Mouse (Mus musculus): ENCODE data around the gene Abl2.
"Not testable (repeated sequence)": the region's sequence is repeated elsewhere in the genome, so short reads cannot be mapped to it uniquely, and the experiment has no call there.

Abl2 gene

GRCm38 (mm10) chr1:156635148-156635547 lies 76.6 kb downstream of the Abl2 start:
- DNase-seq (ENCODE audit: low read depth) = no peak

DNA sequence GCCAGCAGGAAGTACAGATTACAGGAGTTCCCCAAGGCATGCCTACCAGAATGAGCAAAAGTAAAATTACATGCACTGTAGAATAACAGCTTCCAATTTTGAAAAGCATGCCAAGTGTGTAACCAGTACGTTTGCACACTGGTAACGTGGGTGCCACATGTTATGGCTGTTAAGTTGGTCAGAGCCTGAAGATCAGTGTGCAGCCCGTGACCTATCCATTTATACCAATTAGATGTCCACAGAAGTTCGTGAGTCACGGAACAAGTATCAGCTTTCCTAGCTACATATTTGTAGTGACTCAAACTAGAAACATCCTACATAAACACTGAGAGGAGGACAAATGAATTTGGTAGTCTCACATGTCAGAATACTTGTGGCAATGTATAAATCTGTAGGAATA lies 80.9 kb downstream of the Abl2 start:
- no peak for DNase-seq (ENCODE audit: low read depth)

DNA sequence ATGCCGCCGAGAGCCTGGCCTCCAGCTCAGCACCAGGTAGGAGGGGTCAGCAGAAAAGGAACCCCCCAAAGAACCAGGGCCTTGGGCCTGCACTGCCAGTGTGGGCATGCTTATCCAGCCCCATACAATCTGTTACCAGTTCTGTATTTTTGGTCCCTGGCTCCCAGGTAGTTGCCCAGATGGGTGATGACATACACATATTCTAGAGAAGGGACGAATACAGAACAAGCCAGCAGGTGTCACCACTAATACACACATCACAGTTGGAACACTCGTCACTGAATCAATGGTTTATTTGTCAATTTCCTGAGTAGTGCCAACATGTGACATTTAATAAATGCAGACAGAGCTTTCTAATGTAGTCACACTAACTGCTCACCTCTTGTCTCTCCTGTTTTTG lies 82.0 kb downstream of the Abl2 start:
- peak; percentile 46 for DNase-seq (ENCODE audit: low read depth)

GRCm38 (mm10) chr1:156641808-156642207 lies 83.2 kb downstream of the Abl2 start:
- DNase-seq (ENCODE audit: low read depth) = no peak

GRCm38 (mm10) chr1:156642813-156643212 lies 84.2 kb downstream of the Abl2 start:
- DNase-seq (ENCODE audit: low read depth) = no peak

- DNase-seq (ENCODE audit: low read depth) = no peak
These were observed 85.5 kb downstream of the Abl2 start for GRCm38 (mm10) chr1:156644061-156644460.

DNA sequence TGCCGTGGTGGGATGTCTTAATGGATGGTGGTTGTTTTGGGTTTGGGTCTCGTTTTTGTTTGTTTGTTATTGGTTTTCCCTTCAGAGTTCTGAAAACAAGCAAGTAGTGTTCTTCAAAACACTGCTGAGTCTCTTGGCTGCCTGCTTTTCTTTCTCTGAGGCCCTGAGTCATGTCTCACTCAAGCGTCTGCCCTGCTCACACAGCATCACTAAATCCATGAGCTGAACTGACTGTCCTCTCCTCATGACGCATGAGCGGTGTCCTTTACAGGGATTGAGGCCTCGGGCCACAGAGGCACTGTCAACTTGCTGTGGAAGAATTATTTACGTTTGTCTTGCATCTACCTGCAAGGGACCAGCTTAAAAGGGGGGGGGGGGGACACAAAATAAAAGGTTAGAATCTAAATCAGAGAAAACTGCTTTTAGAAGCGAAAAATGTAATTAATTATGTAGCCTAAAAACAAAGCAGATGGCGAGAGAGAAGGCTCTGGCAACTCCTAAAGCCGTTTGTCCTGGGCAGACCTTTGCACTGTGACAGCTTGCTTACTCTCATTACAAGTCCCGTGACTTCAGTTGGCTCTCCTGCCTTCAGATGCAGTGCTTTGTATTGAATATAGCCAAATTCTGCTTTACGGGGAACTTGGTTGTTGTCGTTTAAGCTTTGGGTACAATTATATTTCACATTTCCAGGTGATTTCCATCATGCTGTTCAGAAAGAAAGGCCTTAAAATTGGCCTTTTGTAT lies 86.4 kb downstream of the Abl2 start:
- DNase-seq (ENCODE audit: low read depth) = no peak

DNA sequence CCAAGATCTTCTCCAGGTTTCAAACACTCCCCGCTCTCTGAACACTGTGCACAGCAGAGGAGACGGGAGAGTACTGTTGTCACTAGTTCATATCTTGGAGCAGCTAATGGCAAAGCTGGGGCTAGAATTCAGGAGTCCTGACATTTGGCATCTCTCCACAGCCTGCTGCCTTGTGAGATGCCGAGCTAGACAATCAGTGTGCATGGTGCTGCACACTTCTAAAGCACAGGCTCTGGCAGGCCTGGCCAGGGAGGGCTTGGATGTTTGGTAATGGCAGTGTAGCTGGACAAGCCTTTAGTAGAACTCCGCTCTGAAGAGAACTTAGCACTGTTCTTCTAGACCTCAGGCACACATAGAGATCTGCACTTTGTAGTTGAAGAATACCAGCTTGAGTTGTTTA lies 87.4 kb downstream of the Abl2 start:
- DNase-seq (ENCODE audit: low read depth) = no peak

DNA sequence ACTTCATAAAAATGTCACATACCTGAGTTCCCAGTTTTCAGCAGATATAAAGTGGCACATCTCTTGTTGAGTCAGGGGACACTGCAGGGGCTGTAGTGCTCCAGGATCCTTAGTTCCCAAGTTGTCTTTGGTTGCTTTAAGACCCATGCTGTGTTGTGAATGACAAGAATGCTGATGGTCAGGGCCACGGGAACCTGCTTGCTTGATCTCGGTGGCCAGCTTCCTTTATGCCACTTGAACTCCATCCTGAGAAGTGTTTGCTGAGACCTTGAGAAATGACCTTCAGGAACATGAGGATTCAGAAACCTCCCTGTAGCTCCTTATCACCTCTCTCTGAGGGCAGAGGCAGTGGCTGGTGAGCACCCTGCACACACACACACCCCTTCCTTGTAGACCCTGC lies 90.1 kb downstream of the Abl2 start:
- no peak for DNase-seq (ENCODE audit: low read depth)

- no peak for DNase-seq (ENCODE audit: low read depth)
These were observed 92.0 kb downstream of the Abl2 start for GRCm38 (mm10) chr1:156650631-156651030.

- no peak for DNase-seq (ENCODE audit: low read depth)
These were observed 93.7 kb downstream of the Abl2 start for GRCm38 (mm10) chr1:156652189-156652822.

GRCm38 (mm10) chr1:156654735-156655530 lies 96.3 kb downstream of the Abl2 start:
- DNase-seq (ENCODE audit: low read depth) = no peak

DNA sequence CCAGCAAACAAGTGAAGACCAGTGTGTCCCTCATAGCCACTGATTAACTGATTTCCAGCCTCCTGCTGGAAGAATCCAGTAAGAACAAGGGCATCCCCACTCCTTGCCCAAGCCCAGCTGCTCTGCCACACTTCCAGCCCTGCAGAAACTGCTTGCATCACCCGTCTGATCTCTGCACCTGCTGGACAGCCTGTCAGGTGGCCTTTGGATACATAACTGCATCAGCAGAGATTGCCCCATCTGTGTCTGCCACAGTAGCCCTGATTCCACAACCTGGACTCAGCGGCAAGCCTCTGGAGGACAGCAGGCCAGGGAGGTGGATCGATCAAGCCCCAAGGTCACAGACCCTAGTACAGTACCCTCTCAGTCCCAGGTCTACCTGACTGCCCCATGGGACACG lies 98.9 kb downstream of the Abl2 start:
- no peak for DNase-seq (ENCODE audit: low read depth)

DNA sequence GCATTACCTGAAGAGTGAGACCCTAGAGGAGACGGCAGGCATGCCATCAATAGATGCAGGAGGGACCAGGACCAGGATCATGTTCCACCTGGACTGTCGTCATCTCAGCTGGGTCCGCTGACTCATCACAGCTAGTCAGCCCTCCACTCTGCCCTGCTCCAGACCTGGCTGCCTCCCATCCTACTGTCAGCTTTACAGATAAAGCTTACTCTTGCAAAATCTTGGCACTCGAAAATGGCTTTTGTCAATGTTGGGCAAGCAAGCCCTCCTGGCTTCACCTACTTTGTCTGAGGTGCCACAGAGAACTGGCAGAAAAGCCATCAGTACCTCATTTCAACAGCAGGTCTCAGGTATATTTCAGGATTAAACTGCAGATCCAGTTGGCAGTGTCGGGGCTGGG lies 100.1 kb downstream of the Abl2 start:
- no peak for DNase-seq (ENCODE audit: low read depth)

GRCm38 (mm10) chr1:156659906-156660659 lies 101.5 kb downstream of the Abl2 start:
- no peak for DNase-seq (ENCODE audit: low read depth)

DNA sequence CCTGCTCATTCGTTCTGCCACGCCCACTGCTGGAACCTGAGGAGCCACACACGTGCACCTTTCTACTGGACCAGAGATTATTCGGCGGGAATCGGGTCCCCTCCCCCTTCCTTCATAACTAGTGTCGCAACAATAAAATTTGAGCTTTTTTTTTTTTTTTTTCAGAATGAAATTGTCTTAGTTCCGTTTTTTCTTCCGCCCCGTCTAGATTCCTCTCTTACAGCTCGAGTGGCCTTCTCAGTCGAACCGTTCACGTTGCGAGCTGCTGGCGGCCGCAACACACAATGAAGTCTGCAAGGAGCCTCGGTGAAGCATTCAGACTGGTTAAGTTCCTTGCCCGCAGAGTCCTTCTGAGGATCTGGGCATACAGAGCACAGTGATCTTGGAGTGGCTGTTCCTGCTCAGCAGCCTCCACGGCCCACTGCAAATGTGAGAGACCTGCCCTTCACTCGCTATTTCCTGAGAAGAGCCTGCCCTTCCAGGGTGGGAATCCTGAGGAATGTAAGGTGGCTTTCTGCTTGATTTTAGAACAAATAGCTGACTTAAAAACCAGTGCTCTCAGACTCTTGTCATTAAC lies 102.2 kb downstream of the Abl2 start:
- not testable (repeated sequence) for DNase-seq (ENCODE audit: low read depth)

DNA sequence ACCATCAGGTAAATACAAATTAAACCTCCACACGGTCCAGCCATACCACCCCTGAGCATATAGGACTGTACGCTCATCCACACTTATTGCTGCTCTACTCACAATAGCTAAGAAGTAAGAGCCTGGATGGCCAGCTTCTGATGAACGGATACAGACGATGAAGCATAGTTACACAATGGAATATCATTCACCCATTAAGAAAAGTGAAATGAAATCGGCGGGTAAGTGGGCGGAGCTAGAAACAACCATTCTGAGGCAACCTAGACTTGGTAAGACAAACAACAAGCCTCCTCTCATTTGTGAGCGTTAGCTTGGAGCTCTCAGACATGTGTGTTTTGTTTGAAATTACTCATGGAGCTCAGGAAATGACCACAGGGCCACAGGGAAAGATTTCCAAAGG lies 107.2 kb downstream of the Abl2 start:
- peak; percentile 20 for DNase-seq (ENCODE audit: low read depth)

GRCm38 (mm10) chr1:156667141-156667926 lies 108.7 kb downstream of the Abl2 start:
- peak; percentile 95 for DNase-seq (ENCODE audit: low read depth)

DNA sequence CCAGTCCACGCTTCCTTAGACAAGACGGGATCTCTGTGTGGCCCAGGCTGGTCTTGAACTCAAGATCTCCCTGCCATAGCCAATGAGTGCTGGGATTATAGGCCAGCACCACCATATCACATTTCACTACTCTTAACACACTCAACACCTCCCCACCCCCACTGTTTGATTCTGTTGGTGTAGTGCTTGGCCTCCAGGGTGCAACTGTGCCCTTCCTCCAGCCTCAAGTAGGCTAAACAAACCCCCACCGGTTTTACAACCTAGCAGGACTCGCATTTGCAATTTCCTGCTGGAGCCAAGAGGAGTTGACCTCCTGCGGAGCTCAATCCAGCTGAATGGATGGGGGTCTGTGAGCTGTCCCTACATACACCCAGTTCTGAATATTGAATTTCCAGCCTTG lies 110.0 kb downstream of the Abl2 start:
- DNase-seq (ENCODE audit: low read depth) = peak; percentile 21

DNA sequence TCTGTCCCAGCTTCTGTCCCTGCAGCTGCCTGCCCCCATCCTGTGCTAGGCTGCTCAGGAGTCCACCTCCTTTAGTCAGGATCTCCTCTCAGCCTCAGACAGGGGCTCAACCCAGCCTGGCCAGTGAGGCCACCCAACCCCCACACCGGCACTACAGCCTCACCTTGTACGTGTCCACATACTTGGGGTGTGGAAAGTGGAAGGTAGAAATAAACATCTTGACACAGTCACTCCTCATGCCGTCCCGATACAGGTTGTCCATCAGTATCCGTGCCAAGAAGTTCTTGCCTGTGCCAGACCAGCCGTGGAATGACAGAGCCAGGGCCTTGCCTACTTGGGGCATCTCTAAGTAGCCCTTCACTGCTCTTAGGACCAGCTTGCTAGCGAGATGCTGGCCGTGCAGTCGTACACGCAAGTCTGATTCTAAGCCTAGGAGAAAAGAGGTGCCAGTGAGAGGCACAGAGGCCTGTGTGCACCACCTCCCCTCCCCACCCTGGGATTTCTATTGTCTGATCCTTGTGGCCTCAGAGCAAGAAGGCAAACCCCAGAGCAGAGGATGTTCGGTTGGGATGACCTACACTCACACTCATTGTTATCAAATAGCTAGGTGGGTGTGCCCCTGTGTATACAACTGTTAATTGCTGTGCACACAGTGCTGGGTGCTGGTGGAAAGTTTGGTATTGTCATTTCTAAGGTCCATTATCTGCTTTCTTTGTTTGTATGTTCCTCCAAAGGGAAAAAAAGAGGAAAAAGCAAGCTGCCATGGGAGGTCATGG lies 110.8 kb downstream of the Abl2 start:
- DNase-seq (ENCODE audit: low read depth) = no peak

All from 416B (cell line).